Mouse (Mus musculus): Measurements from ENCODE around the gene Hebp2. TPM values are rescaled to one million over a fixed set of nuclear protein-coding genes. Genes with fewer than 3 reads are reported as not detected.

The Hebp2 gene
- polyA plus RNA-seq (2012; ENCODE audit: low replicate concordance), result 0.32 TPM in 1 of 2 replicates, not detected in the other

GRCm38 (mm10) chr10:18545813-18546235, at the start of gene Hebp2:
Gene Hebp2 (minus strand): TSS chr10:18546076.

Other genes with a start within 250 kb of the Hebp2 start
- 0.09 and 0.13 TPM in 2 replicates for gene Nhsl1, start 227.1 kb downstream of the Hebp2 start, polyA plus RNA-seq (2012; ENCODE audit: low replicate concordance)
- gene Arfgef3, start 197.9 kb upstream of the Hebp2 start, polyA plus RNA-seq (2012; ENCODE audit: low replicate concordance), result 0.01 and 0.09 TPM in 2 replicates
- gene Gm4922, start 240.7 kb upstream of the Hebp2 start, polyA plus RNA-seq (2012; ENCODE audit: low replicate concordance), result not detected in 2 replicates

Measured in leukemia stem cell, adult 10-12 weeks (primary cell).